Mouse (Mus musculus): ENCODE measurements around the gene Grasp. TPM values are rescaled to one million over a fixed set of nuclear protein-coding genes. Genes with fewer than 3 reads are reported as not detected.

Grasp gene
- polyA plus RNA-seq, 1 experiment, result 6.2 TPM

- Histone ChIP-seq H3K27ac (ENCODE audit: insufficient read depth, low read depth, low read length) (peak overlapping the region; percentile 33), H3K27me3 (replicated peaks; ENCODE audit: control insufficient read depth, insufficient read depth, low read length) (no peaks in the 10 kb centered on the region), H3K4me3 (ENCODE audit: insufficient read depth, low read depth, low read length) (no peak overlapping the region), H3K36me3 (ENCODE audit: control insufficient read depth, insufficient read depth, low read length) (no peaks in the 10 kb centered on the region), H3K4me1 (ENCODE audit: control insufficient read depth, insufficient read depth, low read length) (peaks cover 45% of the 10 kb centered on the region)
- WGBS, result 50% methylated on average over 15 of the region's 15 CpGs
- DNase-seq, result no peak
- TF ChIP-seq POLR2A (IDR thresholded peaks at IDR 0.05; ENCODE audit: low read depth, low read length) (no peak), CTCF (conservative IDR thresholded peaks at IDR 0.05; ENCODE audit: insufficient read depth, insufficient read length, low read depth, low read length) (no peak)
These were observed 43.5 kb upstream of the Grasp start for GRCm38 (mm10) chr15:101180363-101181105.

- Histone ChIP-seq H3K27ac (ENCODE audit: insufficient read depth, low read depth, low read length) (peak overlapping the region; percentile 33), H3K4me3 (ENCODE audit: insufficient read depth, low read depth, low read length) (no peak overlapping the region), H3K4me1 (ENCODE audit: control insufficient read depth, insufficient read depth, low read length) (peaks cover 44% of the 10 kb centered on the region)
These were observed 42.9 kb upstream of the Grasp start for GRCm38 (mm10) chr15:101181106-101181466.

GRCm38 (mm10) chr15:101181500-101181899 lies 42.5 kb upstream of the Grasp start:
- H3K27ac ChIP-seq (ENCODE audit: insufficient read depth, low read depth, low read length), result peak overlapping the region; percentile 33
- H3K4me3 ChIP-seq (ENCODE audit: insufficient read depth, low read depth, low read length), result no peak overlapping the region
- no peaks in the 10 kb centered on the region for H3K27me3 ChIP-seq (replicated peaks; ENCODE audit: control insufficient read depth, insufficient read depth, low read length)
- no peak for TF ChIP-seq POLR2A (IDR thresholded peaks at IDR 0.05; ENCODE audit: low read depth, low read length)
- no peak for TF ChIP-seq CTCF (conservative IDR thresholded peaks at IDR 0.05; ENCODE audit: insufficient read depth, insufficient read length, low read depth, low read length)
- peak; percentile 67 for DNase-seq
- peaks cover 40% of the 10 kb centered on the region for H3K4me1 ChIP-seq (ENCODE audit: control insufficient read depth, insufficient read depth, low read length)
- WGBS, result 23% methylated on average over 4 of the region's 4 CpGs
- H3K36me3 ChIP-seq (ENCODE audit: control insufficient read depth, insufficient read depth, low read length), result no peaks in the 10 kb centered on the region

More at GRCm38 (mm10) chr15:101181106-101181466, 42.9 kb upstream of the Grasp start:
- Histone ChIP-seq H3K27me3 (replicated peaks; ENCODE audit: control insufficient read depth, insufficient read depth, low read length) (no peaks in the 10 kb centered on the region), H3K36me3 (ENCODE audit: control insufficient read depth, insufficient read depth, low read length) (no peaks in the 10 kb centered on the region)
- no peak for DNase-seq
- WGBS, result 35% methylated on average over 5 of the region's 5 CpGs
- no peak for TF ChIP-seq POLR2A (IDR thresholded peaks at IDR 0.05; ENCODE audit: low read depth, low read length)
- no peak for TF ChIP-seq CTCF (conservative IDR thresholded peaks at IDR 0.05; ENCODE audit: insufficient read depth, insufficient read length, low read depth, low read length)

- Histone ChIP-seq H3K36me3 (ENCODE audit: control insufficient read depth, insufficient read depth, low read length) (no peaks in the 10 kb centered on the region), H3K27me3 (replicated peaks; ENCODE audit: control insufficient read depth, insufficient read depth, low read length) (no peaks in the 10 kb centered on the region), H3K4me1 (ENCODE audit: control insufficient read depth, insufficient read depth, low read length) (peaks cover 40% of the 10 kb centered on the region), H3K4me3 (ENCODE audit: insufficient read depth, low read depth, low read length) (no peak overlapping the region), H3K27ac (ENCODE audit: insufficient read depth, low read depth, low read length) (no peak overlapping the region)
- WGBS, result 40% methylated on average over 5 of the region's 5 CpGs
- TF ChIP-seq POLR2A (IDR thresholded peaks at IDR 0.05; ENCODE audit: low read depth, low read length) (no peak), CTCF (conservative IDR thresholded peaks at IDR 0.05; ENCODE audit: insufficient read depth, insufficient read length, low read depth, low read length) (no peak)
- no peak for DNase-seq
These were observed 41.3 kb upstream of the Grasp start for GRCm38 (mm10) chr15:101182676-101183075.

- no peak overlapping the region for H3K4me3 ChIP-seq (ENCODE audit: insufficient read depth, low read depth, low read length)
- TF ChIP-seq CTCF (conservative IDR thresholded peaks at IDR 0.05; ENCODE audit: insufficient read depth, insufficient read length, low read depth, low read length), result no peak
- WGBS, result 97% methylated on average over 8 of the region's 8 CpGs
These were observed 39.7 kb upstream of the Grasp start for GRCm38 (mm10) chr15:101184300-101184699.

GRCm38 (mm10) chr15:101185549-101185948 lies 38.4 kb upstream of the Grasp start:
- Histone ChIP-seq H3K4me3 (ENCODE audit: insufficient read depth, low read depth, low read length) (no peak overlapping the region), H3K36me3 (ENCODE audit: control insufficient read depth, insufficient read depth, low read length) (no peaks in the 10 kb centered on the region), H3K4me1 (ENCODE audit: control insufficient read depth, insufficient read depth, low read length) (peaks cover 37% of the 10 kb centered on the region), H3K27me3 (replicated peaks; ENCODE audit: control insufficient read depth, insufficient read depth, low read length) (no peaks in the 10 kb centered on the region), H3K27ac (ENCODE audit: insufficient read depth, low read depth, low read length) (no peak overlapping the region)
- DNase-seq, result no peak
- 92% methylated on average over 3 of the region's 3 CpGs for WGBS
- TF ChIP-seq CTCF (conservative IDR thresholded peaks at IDR 0.05; ENCODE audit: insufficient read depth, insufficient read length, low read depth, low read length) (0 out of 2 replicates have a peak, but pooled peaks have one; percentile 13), POLR2A (IDR thresholded peaks at IDR 0.05; ENCODE audit: low read depth, low read length) (no peak)

More at GRCm38 (mm10) chr15:101184300-101184699, 39.7 kb upstream of the Grasp start:
- no peak for DNase-seq
- H3K27me3 ChIP-seq (replicated peaks; ENCODE audit: control insufficient read depth, insufficient read depth, low read length), result no peaks in the 10 kb centered on the region
- no peak overlapping the region for H3K27ac ChIP-seq (ENCODE audit: insufficient read depth, low read depth, low read length)
- H3K36me3 ChIP-seq (ENCODE audit: control insufficient read depth, insufficient read depth, low read length), result no peaks in the 10 kb centered on the region
- peaks cover 37% of the 10 kb centered on the region for H3K4me1 ChIP-seq (ENCODE audit: control insufficient read depth, insufficient read depth, low read length)

- DNase-seq, result no peak
- WGBS, result 47% methylated on average over 5 of the region's 5 CpGs
- H3K4me3 ChIP-seq (ENCODE audit: insufficient read depth, low read depth, low read length), result no peak overlapping the region
- no peaks in the 10 kb centered on the region for H3K27me3 ChIP-seq (replicated peaks; ENCODE audit: control insufficient read depth, insufficient read depth, low read length)
- H3K4me1 ChIP-seq (ENCODE audit: control insufficient read depth, insufficient read depth, low read length), result peaks cover 35% of the 10 kb centered on the region
- H3K36me3 ChIP-seq (ENCODE audit: control insufficient read depth, insufficient read depth, low read length), result no peaks in the 10 kb centered on the region
- no peak overlapping the region for H3K27ac ChIP-seq (ENCODE audit: insufficient read depth, low read depth, low read length)
- peak; percentile 60 for TF ChIP-seq CTCF (conservative IDR thresholded peaks at IDR 0.05; ENCODE audit: insufficient read depth, insufficient read length, low read depth, low read length)
- no peak for TF ChIP-seq POLR2A (IDR thresholded peaks at IDR 0.05; ENCODE audit: low read depth, low read length)
These were observed 36.1 kb upstream of the Grasp start for GRCm38 (mm10) chr15:101187907-101188306.
